Mouse (Mus musculus) left cerebral cortex, postnatal 25 days (tissue): Measurements from ENCODE around the gene Ltn1. TPM values are rescaled to one million over a fixed set of nuclear protein-coding genes. Genes with fewer than 3 reads are reported as not detected.

Experiments
- total RNA-seq, 2 experiments: library from RNA; stranded (reverse); gene quantifications; 2 replicates each; pipeline ENCODE4 v1.2.3; 2021

Gene Ltn1
- total RNA-seq, 2 experiments from 2014 or later: 47.3 to 49.5 TPM

Other genes with a start within 250 kb of the Ltn1 start
- 10 to 100 TPM; 17.3 to 18.5 TPM for gene N6amt1, start 78.4 kb downstream of the Ltn1 start, total RNA-seq
- gene Rwdd2b, start 8.0 kb upstream of the Ltn1 start, total RNA-seq: 10 to 100 TPM; 10.7 to 11.5 TPM
- gene Usp16, start 22.1 kb upstream of the Ltn1 start, total RNA-seq: 10 to 100 TPM; 38.1 to 41.4 TPM
- gene Cct8, start 63.3 kb upstream of the Ltn1 start, total RNA-seq: 100 to 1,000 TPM; 176 to 177 TPM
- gene Map3k7cl, start 120.7 kb upstream of the Ltn1 start, total RNA-seq: under 1 TPM; 0.32 to 0.44 TPM